Mouse (Mus musculus) liver, adult 2 months (tissue): Measurements from ENCODE around the gene Mylip. TPM values are rescaled to one million over a fixed set of nuclear protein-coding genes. Genes with fewer than 3 reads are reported as not detected.

Experiments used
- DNase-seq: peaks from one replicate; pipeline ENCODE4 v3.0.0-alpha.2; 2011; ENCODE audit warnings: low read depth, low spot score; ENCODE audit errors: extremely low read depth
- H3K27ac ChIP-seq: fragments of 200-500 bp; replicated peaks from 2 replicates; pipeline ENCODE4 v1.5.1; 2012; ENCODE audit warnings: low read depth, mild to moderate bottlenecking, control low read depth, inconsistent platforms, low read length; ENCODE audit not compliant: insufficient read depth
- H3K27me3 ChIP-seq: fragments of 200-500 bp; 2 replicates; pipeline ENCODE4 v1.6.1; 2012; ENCODE audit warnings: mild to moderate bottlenecking, moderate library complexity, low read length, inconsistent platforms; ENCODE audit not compliant: control insufficient read depth, insufficient read depth
- H3K36me3 ChIP-seq: fragments of 200-500 bp; 2 replicates; pipeline ENCODE4 v1.6.1; 2012; ENCODE audit warnings: low read length, inconsistent platforms; ENCODE audit not compliant: control insufficient read depth, insufficient read depth
- H3K4me1 ChIP-seq: fragments of 200-500 bp; 2 replicates; pipeline ENCODE4 v1.6.1; 2011; ENCODE audit warnings: low read length; ENCODE audit not compliant: control insufficient read depth, insufficient read depth
- H3K4me3 ChIP-seq: fragments of 200-500 bp; 2 replicates; pipeline ENCODE4 v1.5.1; 2011; ENCODE audit warnings: low read depth, mild to moderate bottlenecking, control low read depth, low read length, moderate library complexity; ENCODE audit not compliant: insufficient read depth
- H3K79me2 ChIP-seq: fragments of 200-500 bp; 2 replicates; pipeline ENCODE4 v1.6.1; 2012; ENCODE audit warnings: inconsistent platforms, mild to moderate bottlenecking, low read length, moderate library complexity; ENCODE audit not compliant: control insufficient read depth, insufficient read depth
- H3K9ac ChIP-seq: fragments of 200-500 bp; 2 replicates; pipeline ENCODE4 v1.6.1; 2012; ENCODE audit warnings: low read depth, mild to moderate bottlenecking, control low read depth, inconsistent platforms, low read length
- CTCF ChIP-seq: fragments of 200-500 bp; IDR thresholded peaks from 2 replicates; pipeline ENCODE4 v1.5.1; 2011; ENCODE audit warnings: low read depth, low read length, control low read depth
- POLR2A ChIP-seq: fragments of 200-500 bp; IDR thresholded peaks from 2 replicates; pipeline ENCODE4 v1.6.1; 2011; ENCODE audit warnings: low read length, control low read depth; ENCODE audit not compliant: insufficient read depth; ENCODE audit errors: extremely low read depth
- WGBS: fragments of 180-500 bp; shearing (Covaris S2); methylation state at CpG from one replicate; pipeline ENCODE4 v1.1.7; 2018; 5-methylcytosine and 5-hydroxymethylcytosine counted together
- polyA plus RNA-seq: library from polyadenylated mRNA; depleted of rRNA; stranded (reverse); fragments of >200 nt; gene quantifications from 2 replicates; pipeline ENCODE4 v1.2.3, GENCODE M21; 2012
- total RNA-seq: library from RNA; depleted of rRNA; stranded (reverse); fragments of >200 nt; gene quantifications from 2 replicates; pipeline ENCODE4 v1.2.3, GENCODE M21; 2014

Gene Mylip
- total and polyA plus RNA-seq, 2 experiments: 4.8 to 9.5 TPM

- no peaks in the 10 kb centered on the region for H3K79me2 ChIP-seq
Observed at GRCm38 (mm10) chr13:45354824-45355223, 34.7 kb upstream of the Mylip start.

GRCm38 (mm10) chr13:45358208-45358607 is 31.3 kb upstream of the Mylip start:
- no peak for DNase-seq
- Histone ChIP-seq H3K9ac (no peak overlapping the region), H3K36me3 (no peaks in the 10 kb centered on the region), H3K27me3 (0 out of 2 replicates have a peak, but pooled peaks cover 2% of the 10 kb centered on the region), H3K27ac (no peak overlapping the region), H3K4me1 (no peaks in the 10 kb centered on the region), H3K4me3 (no peak overlapping the region), H3K79me2 (no peaks in the 10 kb centered on the region)
- TF ChIP-seq CTCF (no peak), POLR2A (no peak)
- WGBS: 78% methylated on average over 5 of the region's 5 CpGs

More at GRCm38 (mm10) chr13:45354824-45355223, 34.7 kb upstream of the Mylip start:
- 85% methylated on average over 2 of the region's 2 CpGs for WGBS
- H3K27me3 ChIP-seq: 0 out of 2 replicates have a peak, but pooled peaks cover 2% of the 10 kb centered on the region
- DNase-seq: no peak
- H3K36me3 ChIP-seq: no peaks in the 10 kb centered on the region
- TF ChIP-seq CTCF (no peak), POLR2A (no peak)
- H3K27ac ChIP-seq: no peak overlapping the region
- no peak overlapping the region for H3K9ac ChIP-seq
- H3K4me1 ChIP-seq: no peaks in the 10 kb centered on the region
- no peak overlapping the region for H3K4me3 ChIP-seq

- no peak overlapping the region for H3K27ac ChIP-seq
- WGBS: 78% methylated on average over 13 of the region's 13 CpGs
- no peaks in the 10 kb centered on the region for H3K36me3 ChIP-seq
- no peak for DNase-seq
- H3K27me3 ChIP-seq: 0 out of 2 replicates have a peak, but pooled peaks cover 2% of the 10 kb centered on the region
- no peak overlapping the region for H3K9ac ChIP-seq
- H3K79me2 ChIP-seq: no peaks in the 10 kb centered on the region
- no peak for TF ChIP-seq POLR2A
- TF ChIP-seq CTCF: no peak
- no peaks in the 10 kb centered on the region for H3K4me1 ChIP-seq
- no peak overlapping the region for H3K4me3 ChIP-seq
Observed at GRCm38 (mm10) chr13:45358676-45359323, 30.7 kb upstream of the Mylip start.

DNA sequence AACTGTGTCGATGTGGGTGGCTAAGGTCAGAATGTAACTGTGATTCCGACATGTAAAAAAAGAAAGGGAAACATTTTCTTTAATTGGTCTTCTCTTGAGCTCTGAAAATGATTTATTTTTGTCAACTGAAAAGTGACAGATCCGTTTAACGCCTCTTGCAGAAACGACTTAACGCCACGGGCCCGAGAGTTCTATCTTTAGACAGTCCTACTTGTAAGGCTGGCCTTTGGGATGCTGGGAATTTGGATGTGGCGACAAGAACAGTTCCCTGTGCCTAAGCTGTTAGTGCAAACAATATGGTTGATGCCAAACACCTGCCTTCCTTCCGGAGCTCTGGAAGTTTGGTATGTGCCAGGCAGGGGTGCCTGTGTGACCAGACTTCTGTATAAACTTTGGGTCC is 23.8 kb upstream of the Mylip start:
- DNase-seq: no peak

GRCm38 (mm10) chr13:45371673-45372072 is 17.9 kb upstream of the Mylip start:
- H3K79me2 ChIP-seq: no peaks in the 10 kb centered on the region
- H3K27ac ChIP-seq: no peak overlapping the region
- H3K27me3 ChIP-seq: peaks cover 3% of the 10 kb centered on the region; the same call in 1 of the 2 replicates
- H3K4me3 ChIP-seq: no peak overlapping the region
- no peaks in the 10 kb centered on the region; the same call in 1 of the 2 replicates for H3K4me1 ChIP-seq
- peak; percentile 35 for DNase-seq
- no peak for TF ChIP-seq CTCF
- TF ChIP-seq POLR2A: no peak
- WGBS: 59% methylated on average over 2 of the region's 2 CpGs
- H3K9ac ChIP-seq: no peak overlapping the region
- no peaks in the 10 kb centered on the region for H3K36me3 ChIP-seq

More for the DNA sequence above, 23.8 kb upstream of the Mylip start:
- no peak overlapping the region for H3K9ac ChIP-seq
- TF ChIP-seq CTCF (no peak), POLR2A (no peak)
- no peaks in the 10 kb centered on the region for H3K79me2 ChIP-seq
- H3K4me3 ChIP-seq: no peak overlapping the region
- peaks cover 8% of the 10 kb centered on the region; the same call in 1 of the 2 replicates for H3K27me3 ChIP-seq
- no peaks in the 10 kb centered on the region for H3K36me3 ChIP-seq
- 88% methylated on average over 10 of the region's 10 CpGs for WGBS
- no peak overlapping the region for H3K27ac ChIP-seq
- H3K4me1 ChIP-seq: no peaks in the 10 kb centered on the region

DNA sequence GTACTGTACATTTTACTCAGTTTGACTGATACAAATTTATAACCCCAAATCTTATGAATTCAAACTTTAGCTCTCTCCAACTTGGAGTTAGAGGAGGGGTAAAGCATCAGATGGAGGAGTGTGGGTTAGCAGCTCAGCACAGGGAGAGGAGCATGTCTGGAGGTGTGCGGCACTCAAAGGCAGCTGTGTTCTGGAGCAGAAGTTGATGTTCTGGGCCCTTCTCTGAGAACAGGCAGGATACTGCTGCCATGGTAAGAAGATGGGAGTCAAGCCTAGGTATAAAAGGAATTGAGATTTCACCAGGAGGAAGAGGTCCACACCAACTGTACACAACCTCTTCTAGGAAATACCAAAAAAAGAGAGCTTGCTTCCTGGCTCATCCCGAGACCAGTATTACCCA is 17.1 kb upstream of the Mylip start:
- H3K4me1 ChIP-seq: no peaks in the 10 kb centered on the region; the same call in 1 of the 2 replicates
- H3K79me2 ChIP-seq: no peaks in the 10 kb centered on the region
- no peak for TF ChIP-seq POLR2A
- no peak for TF ChIP-seq CTCF
- no peak overlapping the region for H3K9ac ChIP-seq
- no peak overlapping the region for H3K27ac ChIP-seq
- DNase-seq: no peak
- 81% methylated on average over 2 of the region's 2 CpGs for WGBS
- no peak overlapping the region for H3K4me3 ChIP-seq
- 0 out of 2 replicates have a peak, but pooled peaks cover 2% of the 10 kb centered on the region for H3K27me3 ChIP-seq
- H3K36me3 ChIP-seq: no peaks in the 10 kb centered on the region
